Mouse (Mus musculus) heart, postnatal 0 days (tissue): ENCODE results near the gene Crim1.

Experiments
- CTCF ChIP-seq: IDR thresholded peaks from 2 replicates; pipeline ENCODE4 v1.5.1; 2016; ENCODE audit warnings: antibody characterized with exemption, control low read depth, low read depth
- EP300 ChIP-seq: IDR thresholded peaks from 2 replicates; pipeline ENCODE4 v1.6.1; 2016; ENCODE audit warnings: antibody characterized with exemption, low read depth

DNA sequence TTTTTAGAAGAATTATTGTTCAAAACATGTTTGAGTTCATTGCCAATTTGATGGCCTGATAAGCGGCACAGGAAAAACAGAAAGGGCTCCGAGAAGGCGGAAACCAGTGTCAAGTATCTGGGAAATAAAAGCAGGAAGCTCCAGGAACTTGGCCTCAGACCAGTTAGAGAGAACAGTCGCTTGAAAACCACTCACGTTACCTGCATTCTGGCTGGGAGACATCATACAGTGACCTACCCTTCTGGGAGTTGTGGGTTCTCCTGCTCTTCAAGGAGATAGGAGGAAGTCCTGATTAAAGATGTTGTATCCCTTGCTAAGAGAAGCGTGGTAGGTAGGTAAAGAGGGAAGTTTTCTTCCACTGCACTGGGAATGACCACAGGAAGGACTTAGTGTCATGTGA is 44.7 kb downstream of the Crim1 start:
- TF ChIP-seq CTCF: no peak
- no peak for TF ChIP-seq EP300
